14 mouse cellular contexts compared by ENCODE assay signal in genomic region chr10:9732065-9732749, GRCm38 (mm10). TPM values are rescaled to one million over a fixed set of nuclear protein-coding genes. Genes with fewer than 3 reads are reported as not detected.
"Had no signal": no experiment of that assay in that cellular context is flagged by ENCODE, and none has a peak within 500 bp of the region (broad histone marks: within the 10 kb centered on the region; RNA-seq: fewer than 3 reads in every experiment).

No protein-coding gene starts in this region.

- H3K4me1 ChIP-seq: liver, embryonic 15.5 days; midbrain, embryonic 10.5 days had no signal

- DNase-seq: kidney, postnatal 10 days; lung, adult 2 months; lung, postnatal 36 days; midbrain, embryonic 14.5 days; right cerebral cortex, adult 18-20 months; thymus, postnatal 14 days had no signal

- H3K27me3 ChIP-seq: liver, embryonic 15.5 days had no signal

- H3K36me3 ChIP-seq: limb, embryonic 10.5 days; liver, embryonic 15.5 days; midbrain, embryonic 10.5 days had no signal

- H3K9ac ChIP-seq: liver, embryonic 15.5 days had no signal

- ATAC-seq: lung, postnatal 0 days had no signal

- H3K27ac ChIP-seq: left cerebral cortex, adult 2 months; limb, embryonic 10.5 days; liver, embryonic 15.5 days; midbrain, embryonic 10.5 days; stomach, postnatal 0 days had no signal

- H3K9me3 ChIP-seq: limb, embryonic 10.5 days; liver, embryonic 15.5 days; midbrain, embryonic 10.5 days had no signal

- H3K4me3 ChIP-seq: left cerebral cortex, adult 2 months; limb, embryonic 10.5 days; liver, embryonic 15.5 days; midbrain, embryonic 10.5 days; myocyte had no signal

- H3K4me2 ChIP-seq: liver, embryonic 11.5 days; liver, embryonic 15.5 days had no signal

RNA-seq across cellular contexts. Expression of gene Samd5, which starts 57.2 kb away (rescaled TPM):
- polyA plus RNA-seq: myocyte had no signal
